Mouse (Mus musculus) myocyte (in vitro differentiated cells): ENCODE data around the gene Ivd. TPM values are rescaled to one million over a fixed set of nuclear protein-coding genes. Genes with fewer than 3 reads are reported as not detected.

Experiments used
- H3K27me3 ChIP-seq: one replicate; pipeline ENCODE4 v1.6.1; 2011; ENCODE audit not compliant: control insufficient read depth, insufficient read depth, insufficient read length
- H3K36me3 ChIP-seq: one replicate; pipeline ENCODE4 v1.6.1; 2011; ENCODE audit not compliant: control insufficient read depth, insufficient read depth
- H3K4me2 ChIP-seq: one replicate; pipeline ENCODE4 v1.6.1; 2011; ENCODE audit warnings: low read depth, control low read depth
- H3K4me3 ChIP-seq: one replicate; pipeline ENCODE4 v1.5.1; 2011; ENCODE audit warnings: mild to moderate bottlenecking, control low read depth, moderate library complexity
- H3K79me2 ChIP-seq: one replicate; pipeline ENCODE4 v1.6.1; 2011; ENCODE audit not compliant: control insufficient read depth, insufficient read depth
- H3ac ChIP-seq: one replicate; pipeline ENCODE4 v1.6.1; 2011; ENCODE audit not compliant: control insufficient read depth, insufficient read length
- CEBPB ChIP-seq: IDR thresholded peaks from 2 replicates; pipeline ENCODE4 v1.6.1; 2011; ENCODE audit warnings: mild to moderate bottlenecking, moderate library complexity; ENCODE audit not compliant: poor library complexity, insufficient read depth, severe bottlenecking
- E2F4 ChIP-seq: IDR thresholded peaks from one replicate; pipeline ENCODE4 v1.6.1; 2011; ENCODE audit warnings: mild to moderate bottlenecking, control low read depth, moderate library complexity; ENCODE audit not compliant: insufficient read depth
- MAX ChIP-seq: IDR thresholded peaks from one replicate; pipeline ENCODE4 v1.6.1; 2011; ENCODE audit warnings: low read depth, mild to moderate bottlenecking, control low read depth
- MYOD1 ChIP-seq, 3 experiments: IDR thresholded peaks; one replicate each; pipeline ENCODE4 v1.6.1; 2011; ENCODE audit warnings: control low read depth in 2 of 3, low read depth in 2 of 3, mild to moderate bottlenecking in 2 of 3, moderate library complexity in 1 of 3; ENCODE audit not compliant: insufficient read length in 2 of 3, control insufficient read depth in 1 of 3
- MYOG ChIP-seq, 3 experiments: IDR thresholded peaks; one replicate each; pipeline ENCODE4 v1.6.1; 2011; ENCODE audit warnings: control low read depth in 2 of 3, low read depth in 2 of 3, mild to moderate bottlenecking in 2 of 3; ENCODE audit not compliant: insufficient read length in 2 of 3, control insufficient read depth in 1 of 3, insufficient read depth in 1 of 3
- POLR2A ChIP-seq: IDR thresholded peaks from one replicate; pipeline ENCODE4 v1.6.1; 2011; ENCODE audit warnings: low read depth, mild to moderate bottlenecking, control low read depth, moderate library complexity; ENCODE audit not compliant: insufficient read length
- POLR2AphosphoS2 ChIP-seq: IDR thresholded peaks from one replicate; pipeline ENCODE4 v1.6.1; 2011; ENCODE audit warnings: low read depth, control low read depth; ENCODE audit not compliant: insufficient read length
- REST ChIP-seq: IDR thresholded peaks from one replicate; pipeline ENCODE4 v1.6.1; 2011; ENCODE audit warnings: mild to moderate bottlenecking, control low read depth, moderate library complexity; ENCODE audit not compliant: insufficient read depth, insufficient read length
- SRF ChIP-seq: IDR thresholded peaks from one replicate; pipeline ENCODE4 v1.6.1; 2011; ENCODE audit warnings: low read depth; ENCODE audit not compliant: control insufficient read depth, insufficient read length
- TCF12 ChIP-seq: IDR thresholded peaks from one replicate; pipeline ENCODE4 v1.6.1; 2011; ENCODE audit warnings: mild to moderate bottlenecking, control low read depth; ENCODE audit not compliant: poor library complexity, insufficient read depth, severe bottlenecking
- TCF3 ChIP-seq: IDR thresholded peaks from one replicate; pipeline ENCODE4 v1.6.1; 2011; ENCODE audit warnings: low read depth, control low read depth; ENCODE audit not compliant: insufficient read length
- USF1 ChIP-seq: IDR thresholded peaks from one replicate; pipeline ENCODE4 v1.6.1; 2011; ENCODE audit warnings: low read depth, mild to moderate bottlenecking, control low read depth, moderate library complexity
- polyA plus RNA-seq: library from polyadenylated mRNA; unstranded; fragments of >200 nt; fragmentation: generic; extraction: Trizol; gene quantifications from one replicate; pipeline ENCODE4 v1.2.1, GENCODE M21; 2012; ENCODE audit warnings: missing spikeins

Gene Ivd
- polyA plus RNA-seq, 1 experiment, result 35.3 TPM

DNA sequence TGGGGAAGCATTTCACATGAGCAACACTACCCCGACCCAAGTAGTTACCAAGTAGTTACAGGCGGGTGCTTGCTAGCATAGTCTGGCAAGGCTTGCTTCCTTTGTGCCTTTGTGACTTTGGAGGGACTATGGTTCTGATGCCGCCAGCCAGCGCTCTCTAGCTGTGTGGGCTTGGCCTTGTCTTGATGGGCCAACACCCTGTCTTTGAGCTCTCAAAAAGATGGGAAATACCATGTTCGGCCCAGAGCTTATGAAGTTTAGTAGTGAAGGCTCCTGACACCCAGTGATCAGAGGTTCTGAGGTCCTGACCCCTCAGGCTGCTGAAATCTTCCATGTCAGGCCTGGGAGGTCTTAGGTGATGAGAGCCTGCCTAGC lies 44.4 kb downstream of the Ivd start:
- H3K27me3 ChIP-seq, result no peaks in the 10 kb centered on the region
- no peak overlapping the region for H3K4me3 ChIP-seq
- peaks cover 42% of the 10 kb centered on the region for H3K79me2 ChIP-seq
- no peak for TF ChIP-seq REST
- TF ChIP-seq MAX, result no peak
- no peak for TF ChIP-seq MYOG (IDR thresholded peaks at IDR 0.05; ENCODE audit: control insufficient read depth in 1 of 3, insufficient read depth in 1 of 3, insufficient read length in 2 of 3, low read depth in 2 of 3)
- TF ChIP-seq TCF3, result no peak
- no peak for TF ChIP-seq POLR2AphosphoS2
- no peak for TF ChIP-seq USF1
- no peak for TF ChIP-seq SRF
- TF ChIP-seq POLR2A, result no peak
- TF ChIP-seq CEBPB, result no peak
- TF ChIP-seq MYOD1 (IDR thresholded peaks at IDR 0.05; ENCODE audit: control insufficient read depth in 1 of 3, insufficient read length in 2 of 3, low read depth in 2 of 3), result no peak
- no peak for TF ChIP-seq TCF12
- no peak for TF ChIP-seq E2F4
- no peaks in the 10 kb centered on the region for H3K36me3 ChIP-seq
- no peak overlapping the region for H3ac ChIP-seq
- no peak overlapping the region for H3K4me2 ChIP-seq

DNA sequence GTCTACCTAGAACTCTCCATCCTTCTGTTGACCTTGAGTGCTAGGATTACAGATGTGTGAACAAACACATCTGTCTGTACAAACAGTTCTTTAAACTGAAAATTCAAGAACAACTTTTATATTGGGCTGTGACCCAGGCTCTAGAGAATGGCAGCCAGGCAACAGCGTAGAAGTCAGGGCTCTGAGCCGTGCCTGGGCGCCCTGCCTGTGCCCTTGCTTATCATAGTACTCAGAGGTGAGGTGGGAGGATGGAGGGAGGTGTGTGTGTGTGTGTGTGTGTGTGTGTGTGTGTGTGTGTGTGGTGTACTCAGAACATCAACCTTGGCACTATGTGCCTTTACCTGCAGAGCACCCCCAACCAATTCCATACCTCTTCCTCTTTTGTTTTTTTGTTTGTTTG lies 46.0 kb downstream of the Ivd start:
- peaks cover 47% of the 10 kb centered on the region for H3K79me2 ChIP-seq
- H3K4me2 ChIP-seq, result no peak overlapping the region

DNA sequence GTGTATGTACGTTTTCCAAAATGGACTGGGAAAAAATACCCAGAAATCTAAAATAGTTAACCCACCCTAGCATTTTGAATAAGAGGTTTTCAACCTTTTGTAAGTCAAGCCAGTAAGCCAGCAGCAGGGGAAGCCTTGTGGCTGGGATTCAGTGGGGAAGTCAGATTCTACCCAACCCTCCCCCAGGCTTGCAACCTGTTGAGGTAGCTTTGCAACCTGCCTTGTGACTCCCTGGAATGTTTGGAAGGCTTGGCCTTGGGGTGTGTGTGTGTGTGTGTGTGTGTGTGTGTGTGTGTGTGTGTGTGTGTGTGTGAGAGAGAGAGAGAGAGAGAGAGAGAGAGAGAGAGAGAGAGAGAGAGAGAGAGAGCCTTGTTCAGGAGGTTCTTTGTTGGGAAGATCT lies 47.4 kb downstream of the Ivd start:
- TF ChIP-seq MYOG (IDR thresholded peaks at IDR 0.05; ENCODE audit: control insufficient read depth in 1 of 3, insufficient read depth in 1 of 3, insufficient read length in 2 of 3, low read depth in 2 of 3), result no peak
- no peak for TF ChIP-seq SRF
- TF ChIP-seq USF1, result no peak
- no peak for TF ChIP-seq CEBPB
- TF ChIP-seq POLR2A, result no peak
- no peak for TF ChIP-seq POLR2AphosphoS2
- no peak for TF ChIP-seq TCF3
- no peak for TF ChIP-seq MAX
- no peak for TF ChIP-seq E2F4
- TF ChIP-seq TCF12, result no peak
- no peak for TF ChIP-seq MYOD1 (IDR thresholded peaks at IDR 0.05; ENCODE audit: control insufficient read depth in 1 of 3, insufficient read length in 2 of 3, low read depth in 2 of 3)
- no peak for TF ChIP-seq REST
- Histone ChIP-seq H3K79me2 (peaks cover 44% of the 10 kb centered on the region), H3K4me2 (no peak overlapping the region), H3K27me3 (no peaks in the 10 kb centered on the region), H3K4me3 (no peak overlapping the region), H3ac (no peak overlapping the region), H3K36me3 (no peaks in the 10 kb centered on the region)

More for the DNA sequence above, 46.0 kb downstream of the Ivd start:
- Histone ChIP-seq H3ac (no peak overlapping the region), H3K4me3 (no peak overlapping the region), H3K36me3 (no peaks in the 10 kb centered on the region), H3K27me3 (no peaks in the 10 kb centered on the region)
- TF ChIP-seq CEBPB, result no peak
- TF ChIP-seq MYOD1 (IDR thresholded peaks at IDR 0.05; ENCODE audit: control insufficient read depth in 1 of 3, insufficient read length in 2 of 3, low read depth in 2 of 3), result no peak
- no peak for TF ChIP-seq REST
- no peak for TF ChIP-seq TCF12
- no peak for TF ChIP-seq SRF
- TF ChIP-seq USF1, result no peak
- no peak for TF ChIP-seq MYOG (IDR thresholded peaks at IDR 0.05; ENCODE audit: control insufficient read depth in 1 of 3, insufficient read depth in 1 of 3, insufficient read length in 2 of 3, low read depth in 2 of 3)
- TF ChIP-seq POLR2AphosphoS2, result no peak
- no peak for TF ChIP-seq TCF3
- TF ChIP-seq MAX, result no peak
- TF ChIP-seq E2F4, result no peak
- TF ChIP-seq POLR2A, result no peak

DNA sequence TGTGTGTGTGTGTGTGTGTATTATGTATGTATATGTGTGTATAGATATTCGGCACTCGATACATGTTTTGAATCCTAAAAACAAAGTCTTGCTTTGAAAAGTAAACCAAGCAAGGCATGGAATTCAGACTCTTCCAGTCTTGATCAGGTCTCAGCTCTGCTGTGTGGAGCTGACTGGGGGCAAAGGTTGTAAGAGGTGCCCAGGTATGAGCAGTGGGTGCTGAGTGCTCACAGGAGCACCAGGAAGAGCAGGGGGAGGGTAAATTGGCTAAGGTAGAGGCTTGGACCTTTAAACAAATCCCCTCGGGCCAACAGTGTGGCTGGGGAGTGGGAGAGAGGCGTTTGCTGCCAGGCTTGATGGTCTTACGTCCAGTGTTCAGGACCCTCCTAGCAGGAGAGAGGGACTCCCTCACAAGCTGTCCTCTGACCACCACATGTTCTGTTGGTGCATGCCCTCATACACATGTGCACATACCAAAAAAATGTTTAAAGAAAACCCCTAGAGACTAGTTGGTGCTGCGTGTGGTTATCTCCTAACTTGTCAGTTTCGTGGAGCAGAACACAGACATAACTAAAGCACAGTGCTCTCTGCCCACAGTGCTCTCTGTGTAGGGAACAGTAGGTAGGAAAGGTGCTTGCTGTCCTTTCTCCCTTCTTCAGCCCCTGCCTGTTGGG lies 49.0 kb downstream of the Ivd start:
- H3K36me3 ChIP-seq, result no peaks in the 10 kb centered on the region
- peaks cover 28% of the 10 kb centered on the region for H3K79me2 ChIP-seq
- no peak overlapping the region for H3K4me2 ChIP-seq
- no peaks in the 10 kb centered on the region for H3K27me3 ChIP-seq
- TF ChIP-seq REST (no peak), CEBPB (no peak), SRF (no peak), MYOG (IDR thresholded peaks at IDR 0.05; ENCODE audit: control insufficient read depth in 1 of 3, insufficient read depth in 1 of 3, insufficient read length in 2 of 3, low read depth in 2 of 3) (no peak), POLR2AphosphoS2 (no peak), POLR2A (no peak), TCF3 (no peak), MYOD1 (IDR thresholded peaks at IDR 0.05; ENCODE audit: control insufficient read depth in 1 of 3, insufficient read length in 2 of 3, low read depth in 2 of 3) (no peak), TCF12 (no peak), USF1 (no peak), E2F4 (no peak), MAX (no peak)
- no peak overlapping the region for H3ac ChIP-seq
- H3K4me3 ChIP-seq, result no peak overlapping the region
